Mouse (Mus musculus) megakaryocyte-erythroid progenitor cell, adult 5 weeks (primary cell): ENCODE results near the gene Gm28047. TPM values are rescaled to one million over a fixed set of nuclear protein-coding genes. Genes with fewer than 3 reads are reported as not detected.

Experiments
- polyA plus RNA-seq: library from polyadenylated mRNA; stranded (reverse); fragments of >175 nt; gene quantifications from 2 replicates; pipeline ENCODE4 v1.2.3, GENCODE M21; 2012

Gm28047 gene
- polyA plus RNA-seq = not detected in 2 replicates

GRCm38 (mm10) chr15:102624970-102625686 lies at the start of gene Gm28047, which contains the start of gene Atf7:
TSS of gene Gm28047 (minus strand) at chr15:102625067.
TSS of gene Atf7 (minus strand) at chr15:102625464.

GRCm38 (mm10) chr15:102672215-102673071 lies 47.6 kb upstream of the Gm28047 start, which contains the start of gene Atp5g2:
TSS of gene Atp5g2 (minus strand) at chr15:102672352.

GRCm38 (mm10) chr15:102524892-102525485 lies 99.9 kb downstream of the Gm28047 start, which contains the start of gene Npff:
TSS of gene Npff (minus strand) at chr15:102524942.

GRCm38 (mm10) chr15:102517976-102518858 lies 106.7 kb downstream of the Gm28047 start, which contains the start of gene Tarbp2:
TSS of gene Tarbp2 (plus strand) at chr15:102518192.

GRCm38 (mm10) chr15:102516728-102517404 lies 108.0 kb downstream of the Gm28047 start, which contains the start of gene Map3k12:
TSS of gene Map3k12 (minus strand) at chr15:102517064.

GRCm38 (mm10) chr15:102503447-102503846 lies 121.4 kb downstream of the Gm28047 start, which contains the start of gene Gm10337:
TSS of gene Gm10337 (plus strand) at chr15:102503722.

Other genes starting within 250 kb of the Gm28047 start
- gene Sp1, start 218.9 kb downstream of the Gm28047 start, polyA plus RNA-seq = 16.0 and 32.9 TPM in 2 replicates
- 0.10 TPM in 2 replicates for gene Amhr2, start 179.7 kb downstream of the Gm28047 start, polyA plus RNA-seq
- 134 and 138 TPM in 2 replicates for gene Prr13, start 166.0 kb downstream of the Gm28047 start, polyA plus RNA-seq
- 745 and 751 TPM in 2 replicates for gene Pcbp2, start 154.5 kb downstream of the Gm28047 start, polyA plus RNA-seq
- not detected in 2 replicates for gene Gm10337, start 121.3 kb downstream of the Gm28047 start, polyA plus RNA-seq
- 0.26 and 0.75 TPM in 2 replicates for gene Map3k12, start 108.0 kb downstream of the Gm28047 start, polyA plus RNA-seq
- 70.8 and 71.1 TPM in 2 replicates for gene Tarbp2, start 106.9 kb downstream of the Gm28047 start, polyA plus RNA-seq
- gene Npff, start 100.1 kb downstream of the Gm28047 start, polyA plus RNA-seq = 1.0 and 2.2 TPM in 2 replicates
- 13.2 and 19.2 TPM in 2 replicates for gene Atf7, start 397 bp upstream of the Gm28047 start, polyA plus RNA-seq
- gene Atp5g2, start 47.3 kb upstream of the Gm28047 start, polyA plus RNA-seq = 113 and 127 TPM in 2 replicates
- gene Calcoco1, start 97.1 kb upstream of the Gm28047 start, polyA plus RNA-seq = 23.2 and 31.0 TPM in 2 replicates